Mouse (Mus musculus) brain, adult 2 months (tissue): ENCODE data around the gene Slc35a5.

Experiments
- DNase-seq: peaks from one replicate; pipeline ENCODE4 v3.0.0; 2011; ENCODE audit warnings: low read depth, low spot score

The Slc35a5 gene

DNA sequence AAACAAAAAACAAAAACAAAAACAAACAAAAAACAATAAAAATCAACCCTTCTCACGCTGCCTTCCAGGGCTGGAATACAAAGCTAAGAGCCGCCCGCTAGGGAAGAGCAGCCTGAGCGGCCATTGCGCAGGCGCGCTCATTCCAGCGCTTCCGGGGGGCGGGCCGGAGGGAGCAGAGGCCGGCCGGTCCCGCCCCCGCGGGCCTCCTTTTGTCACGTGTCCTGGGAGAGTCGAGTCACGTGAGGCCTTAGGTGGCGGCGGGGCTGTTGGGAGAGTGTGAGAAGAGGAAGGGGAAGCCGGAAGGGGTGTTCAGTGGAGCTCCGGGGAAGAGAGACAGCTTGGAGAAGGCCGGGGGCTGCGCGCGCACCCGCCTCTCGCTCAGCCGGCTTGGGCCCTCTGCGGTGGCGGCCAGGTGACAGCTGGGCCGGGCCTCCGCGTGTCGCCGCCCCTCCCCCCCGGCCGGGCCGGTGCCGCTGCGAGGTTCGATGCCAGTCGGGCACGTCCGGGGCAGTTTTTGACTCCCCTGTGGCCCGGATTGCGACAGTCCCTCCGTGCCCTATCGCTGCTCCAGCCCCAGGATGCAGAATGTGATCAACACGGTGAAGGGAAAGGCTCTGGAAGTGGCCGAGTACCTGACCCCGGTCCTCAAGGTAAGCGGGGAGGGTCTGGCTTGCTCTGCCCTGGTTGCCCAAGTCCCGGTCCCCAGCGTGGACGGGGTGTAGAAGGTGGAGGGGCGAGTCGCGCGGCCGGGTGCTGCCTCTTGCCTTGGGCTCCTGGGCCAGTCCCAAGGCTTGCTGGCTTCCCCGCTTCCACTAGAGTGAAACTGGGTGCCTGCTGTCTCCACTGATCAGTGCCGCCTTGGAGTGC, at the start of gene Slc35a5, which contains the start of gene Atg3:
Slc35a5 (minus strand) TSS at position 185 of the 867 bp plus-strand sequence.
Atg3 (plus strand) TSS at position 264 of the 867 bp plus-strand sequence.
- DNase-seq, result peak; percentile 98

DNA sequence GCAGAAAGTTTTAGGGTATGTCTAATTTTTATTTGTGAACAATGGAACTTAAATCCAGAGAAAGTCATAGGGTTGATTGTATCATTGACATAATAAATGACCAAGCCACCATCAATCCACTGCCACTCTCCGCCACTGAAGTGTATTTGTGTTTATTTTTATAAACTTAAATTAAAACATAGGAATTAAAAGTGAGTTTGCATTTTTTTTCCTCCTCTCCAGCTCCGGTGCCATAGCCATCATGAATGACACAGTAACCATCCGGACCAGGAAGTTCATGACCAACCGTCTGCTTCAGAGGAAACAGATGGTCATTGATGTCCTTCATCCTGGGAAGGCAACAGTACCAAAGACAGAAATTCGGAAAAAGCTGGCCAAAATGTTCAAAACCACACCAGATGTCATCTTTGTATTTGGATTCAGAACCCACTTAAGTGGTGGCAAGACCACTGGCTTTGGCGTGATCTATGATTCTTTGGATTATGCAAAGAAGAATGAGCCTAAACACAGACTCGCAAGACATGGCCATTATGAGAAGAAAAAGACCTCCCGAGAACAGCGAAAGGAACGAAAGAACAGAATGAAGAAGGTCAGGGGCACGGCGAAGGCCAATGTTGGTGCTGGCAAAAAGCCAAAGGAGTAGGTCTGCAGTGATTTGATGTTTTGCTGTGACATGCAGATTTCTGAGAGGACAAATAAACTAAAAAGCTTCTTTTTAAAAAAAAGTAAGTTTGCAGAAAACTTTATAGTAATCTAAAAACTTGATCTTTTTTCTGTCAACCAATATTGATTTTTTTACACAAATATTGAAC, 46.6 kb upstream of the Slc35a5 start:
- peak; percentile 21 for DNase-seq

DNA sequence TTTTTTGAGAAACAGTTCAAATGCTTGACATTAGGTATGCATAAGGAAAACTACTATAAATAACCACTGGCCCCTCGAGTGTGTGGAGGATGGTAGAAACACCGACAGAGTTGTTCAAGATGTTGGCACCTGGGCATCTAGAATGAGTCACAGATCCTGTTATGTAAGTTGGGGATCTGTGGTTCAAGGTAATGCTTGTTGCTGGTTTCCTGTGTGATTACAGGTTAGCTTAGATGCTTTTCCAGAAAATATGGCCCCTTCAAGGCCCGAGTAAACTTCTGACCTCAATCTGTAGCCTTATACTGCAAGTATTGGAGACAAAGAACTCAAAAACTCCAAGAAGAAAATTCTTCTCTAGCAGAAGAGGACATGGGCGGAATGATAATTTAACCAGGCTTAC, 45.9 kb upstream of the Slc35a5 start:
- no peak for DNase-seq

DNA sequence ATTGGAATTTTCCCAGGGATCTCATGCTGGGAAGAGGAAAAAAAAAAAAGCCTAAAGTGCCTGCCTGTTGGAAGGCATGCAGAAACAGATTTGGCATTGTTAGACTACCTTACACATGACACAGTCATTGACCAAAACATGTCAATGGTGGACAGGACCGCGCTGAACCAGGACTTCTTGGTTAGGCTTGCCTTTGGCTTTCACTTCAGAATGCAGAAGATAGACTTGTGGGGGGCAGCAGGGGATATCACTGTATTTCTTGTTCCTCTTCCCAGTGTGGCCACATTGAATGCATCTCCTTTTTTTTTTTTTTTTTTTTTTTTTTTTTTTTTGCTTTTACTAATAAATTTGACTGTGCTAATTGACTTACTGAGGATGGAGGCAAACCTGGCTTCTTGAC, 42.9 kb upstream of the Slc35a5 start:
- peak; percentile 47 for DNase-seq

DNA sequence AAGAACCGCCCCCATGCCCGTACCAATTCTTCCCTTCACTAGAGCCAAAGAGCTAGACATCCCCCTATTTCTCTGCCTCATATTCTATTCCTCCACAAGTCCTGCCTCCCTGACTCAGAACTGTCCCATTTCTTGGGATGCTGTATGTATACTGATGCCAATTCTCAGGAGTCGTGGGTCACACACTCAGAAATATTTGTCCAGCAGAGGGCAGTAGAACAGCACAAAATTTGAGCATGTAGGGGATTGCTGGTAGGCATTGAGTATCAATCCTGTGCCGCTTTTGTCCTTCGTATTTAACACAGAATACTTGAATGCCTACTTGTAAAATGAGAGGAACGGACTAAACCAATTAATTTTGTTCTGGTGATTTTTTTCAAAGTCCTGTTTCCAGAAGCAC, 38.3 kb upstream of the Slc35a5 start:
- DNase-seq, result peak; percentile 90

DNA sequence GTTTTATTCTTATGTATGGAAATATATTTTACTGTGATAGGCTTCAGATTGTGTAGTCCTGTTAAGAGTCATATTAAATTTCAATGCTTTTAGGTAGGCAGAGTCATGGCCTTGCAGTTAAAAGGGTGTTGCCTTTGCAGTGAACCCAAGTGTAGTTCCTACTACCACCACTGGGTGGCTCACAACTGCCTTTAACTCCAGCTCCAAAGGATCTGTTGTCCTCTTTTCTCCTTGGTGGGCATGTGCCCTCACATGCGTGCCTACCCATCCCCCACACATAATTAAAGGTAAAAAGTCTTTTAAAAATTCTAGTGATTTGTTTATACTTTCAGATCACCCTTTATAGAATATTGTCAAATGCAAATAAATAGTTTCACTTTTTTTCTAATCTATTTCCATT, 34.1 kb upstream of the Slc35a5 start:
- DNase-seq, result peak; percentile 91

DNA sequence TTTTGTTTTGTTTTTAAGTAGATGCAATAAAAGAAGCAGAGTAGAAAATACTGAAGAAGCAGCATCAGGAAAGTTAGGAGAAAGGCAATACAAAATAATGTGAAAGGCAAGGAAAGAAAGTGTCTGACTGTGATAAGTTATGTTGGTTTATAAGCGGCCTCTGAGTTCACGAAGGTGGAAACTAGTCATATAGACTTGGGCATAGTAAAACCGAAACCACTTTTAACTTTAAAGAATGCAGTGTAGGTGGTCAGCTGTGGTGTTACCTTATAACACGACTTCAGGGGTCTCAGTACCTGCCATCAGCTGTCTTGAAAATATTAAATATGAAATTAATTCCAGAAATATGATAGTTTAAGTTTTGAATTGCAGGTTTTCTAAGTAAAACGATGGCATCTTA, 23.3 kb upstream of the Slc35a5 start:
- DNase-seq, result no peak

DNA sequence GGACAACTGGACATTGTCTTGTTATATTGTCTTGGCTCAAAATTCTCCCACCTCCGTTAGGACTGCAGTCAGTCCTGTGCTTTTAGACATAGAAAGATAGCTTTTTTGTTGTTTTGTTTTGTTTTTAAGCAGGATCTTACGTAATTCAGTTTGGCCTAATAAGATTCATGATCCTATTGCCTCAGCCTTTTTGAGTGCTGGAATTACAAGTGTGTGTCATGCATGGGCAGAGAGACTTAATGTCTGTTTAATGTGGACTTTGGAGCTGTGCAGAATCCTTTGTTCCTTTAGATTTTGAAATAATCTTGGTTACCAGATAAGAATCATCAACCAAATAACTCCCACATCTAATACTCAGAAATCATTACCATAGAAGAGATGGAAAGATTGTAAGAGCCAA, 20.0 kb upstream of the Slc35a5 start:
- DNase-seq, result no peak

DNA sequence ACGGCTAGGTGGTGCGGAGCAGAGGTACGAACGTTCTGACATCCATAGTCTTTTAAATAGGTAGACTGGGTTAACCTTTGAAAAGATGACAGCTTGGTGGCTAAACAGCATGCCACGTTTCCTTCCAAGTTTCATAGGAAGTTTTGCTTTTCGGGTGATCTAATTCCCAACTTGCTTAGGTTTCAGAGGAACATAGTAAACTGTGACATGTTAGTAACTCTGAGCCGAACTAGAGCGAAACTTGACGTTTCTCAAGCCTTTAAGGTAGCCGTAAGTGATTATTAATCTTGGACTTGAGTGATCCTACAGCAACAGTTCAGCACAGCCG, 847 bp upstream of the Slc35a5 start:
- DNase-seq, result no peak

DNA sequence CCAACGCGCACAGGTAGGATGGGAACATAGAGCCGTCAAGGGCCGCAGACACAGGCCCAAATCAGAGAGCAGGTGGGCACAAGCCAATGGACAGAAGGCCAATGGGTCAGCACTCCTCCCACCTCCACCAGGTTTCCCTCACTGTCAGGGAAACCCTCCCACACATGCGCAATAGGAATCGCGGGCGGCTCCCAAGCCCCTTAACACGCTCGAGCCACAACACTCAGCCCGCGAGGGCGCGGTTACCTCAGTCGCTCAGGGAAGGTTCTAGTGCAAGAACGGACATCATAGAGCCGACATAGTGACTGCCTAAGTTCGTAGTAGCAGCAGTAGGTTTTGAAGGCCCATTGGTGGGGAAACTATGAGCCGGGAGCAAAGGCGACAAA, 377 bp downstream of the Slc35a5 start:
- DNase-seq, result peak; percentile 87

DNA sequence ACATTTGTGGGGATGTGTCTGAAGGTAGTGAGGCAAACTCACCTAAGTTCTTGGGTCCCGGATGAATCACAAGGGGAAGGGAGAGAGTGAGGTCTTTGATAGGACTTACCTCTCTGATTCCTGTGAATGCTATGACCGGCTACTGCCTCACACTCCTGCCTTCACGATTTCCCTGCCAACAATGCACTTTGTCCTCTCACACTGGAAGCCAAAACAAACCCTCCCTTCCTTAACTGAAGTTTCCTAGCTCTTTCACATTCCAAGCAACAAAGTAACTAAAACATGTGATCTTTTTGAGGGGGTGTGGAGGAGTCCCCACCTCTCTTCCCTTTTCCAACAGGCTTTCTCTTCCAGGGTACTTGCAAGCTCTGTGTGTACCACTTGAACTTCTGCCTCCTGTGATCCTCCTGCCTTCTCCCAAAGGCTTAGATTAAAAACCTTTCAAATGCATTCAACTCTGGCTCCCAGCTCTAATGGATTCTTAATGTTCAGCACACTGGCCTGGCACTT, 3.7 kb downstream of the Slc35a5 start:
- no peak for DNase-seq

DNA sequence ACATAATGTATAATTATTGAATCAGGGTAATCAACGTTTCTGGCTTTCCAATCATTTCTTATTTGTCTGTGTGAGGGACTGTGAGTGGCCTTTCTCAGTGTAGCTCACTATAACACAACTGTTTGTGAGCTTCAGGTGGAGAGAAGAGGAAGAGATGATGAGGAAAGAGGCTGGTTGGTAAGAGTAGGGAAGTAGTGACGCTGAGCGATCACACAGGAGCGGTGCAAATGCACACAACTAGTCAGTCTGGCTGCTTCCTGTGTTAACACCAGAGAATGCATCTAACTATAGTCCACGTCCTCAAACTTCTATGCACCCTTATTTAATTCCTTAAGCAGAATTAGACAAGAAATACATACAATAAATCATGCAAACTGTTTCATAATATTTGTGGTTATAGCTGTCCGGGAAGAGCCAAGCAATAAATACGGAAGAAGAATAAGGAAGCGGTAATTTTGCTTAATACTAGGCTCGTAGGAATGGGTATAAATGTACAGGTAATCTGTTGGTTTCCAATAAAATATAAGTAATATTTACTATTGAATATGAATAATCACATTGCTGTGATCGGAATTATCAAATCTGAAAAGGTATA, 9.9 kb downstream of the Slc35a5 start:
- DNase-seq, result no peak

DNA sequence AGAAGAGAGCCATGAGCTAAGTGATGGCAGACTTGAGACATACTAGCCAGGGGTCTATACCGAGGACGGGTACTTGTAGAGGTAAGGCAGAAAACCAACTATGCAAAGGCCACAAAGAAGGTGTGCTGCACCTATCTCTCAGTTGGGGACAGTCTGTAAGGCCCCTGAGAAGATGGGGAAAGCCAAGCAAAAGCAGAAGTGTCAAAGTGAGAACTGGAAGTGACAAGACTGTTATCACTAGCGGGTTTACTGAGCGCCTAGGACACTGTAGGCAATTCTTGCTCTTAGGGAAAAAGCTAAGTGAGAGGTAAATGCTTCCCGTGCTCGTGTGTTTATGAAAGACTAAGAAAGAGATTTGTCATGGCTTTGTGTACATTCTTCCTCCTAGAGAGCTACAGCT, 13.4 kb downstream of the Slc35a5 start:
- DNase-seq, result no peak

DNA sequence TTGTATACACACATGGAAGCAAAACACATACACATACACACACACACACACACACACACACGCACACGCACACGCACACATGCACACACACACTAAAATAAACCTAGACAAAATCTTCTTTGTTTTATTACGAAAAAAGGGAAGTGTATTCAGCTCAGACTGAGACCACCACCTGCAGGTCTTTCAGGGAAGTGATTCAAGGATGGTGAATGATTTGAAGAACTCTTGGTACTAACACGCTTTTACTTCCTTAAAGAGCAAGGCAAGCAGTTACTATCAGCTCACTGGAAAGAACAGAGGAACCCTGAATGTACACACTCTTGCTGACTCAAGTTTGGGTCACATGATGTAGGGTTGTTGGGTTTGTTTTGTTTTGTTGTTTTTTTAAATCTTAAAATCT, 15.9 kb downstream of the Slc35a5 start:
- DNase-seq, result peak; percentile 12

DNA sequence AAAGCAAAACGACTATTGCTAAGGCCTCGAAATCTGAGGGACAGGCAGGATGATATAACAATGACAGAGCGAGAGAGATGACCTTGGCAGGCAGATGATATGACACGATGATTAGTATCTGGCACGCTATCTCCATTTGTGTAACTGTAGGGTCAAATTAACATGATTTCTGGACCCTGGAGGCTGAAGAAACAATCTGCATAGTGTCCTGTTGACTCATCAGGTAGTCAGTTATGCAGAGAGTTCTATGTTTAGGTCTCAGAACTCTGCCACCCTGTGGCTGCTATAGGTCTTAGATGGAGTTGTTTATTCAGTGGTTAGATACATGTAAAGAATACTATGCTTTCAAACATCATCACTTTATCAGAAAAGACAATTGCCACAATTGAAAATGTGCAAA, 16.8 kb downstream of the Slc35a5 start:
- peak; percentile 43 for DNase-seq

DNA sequence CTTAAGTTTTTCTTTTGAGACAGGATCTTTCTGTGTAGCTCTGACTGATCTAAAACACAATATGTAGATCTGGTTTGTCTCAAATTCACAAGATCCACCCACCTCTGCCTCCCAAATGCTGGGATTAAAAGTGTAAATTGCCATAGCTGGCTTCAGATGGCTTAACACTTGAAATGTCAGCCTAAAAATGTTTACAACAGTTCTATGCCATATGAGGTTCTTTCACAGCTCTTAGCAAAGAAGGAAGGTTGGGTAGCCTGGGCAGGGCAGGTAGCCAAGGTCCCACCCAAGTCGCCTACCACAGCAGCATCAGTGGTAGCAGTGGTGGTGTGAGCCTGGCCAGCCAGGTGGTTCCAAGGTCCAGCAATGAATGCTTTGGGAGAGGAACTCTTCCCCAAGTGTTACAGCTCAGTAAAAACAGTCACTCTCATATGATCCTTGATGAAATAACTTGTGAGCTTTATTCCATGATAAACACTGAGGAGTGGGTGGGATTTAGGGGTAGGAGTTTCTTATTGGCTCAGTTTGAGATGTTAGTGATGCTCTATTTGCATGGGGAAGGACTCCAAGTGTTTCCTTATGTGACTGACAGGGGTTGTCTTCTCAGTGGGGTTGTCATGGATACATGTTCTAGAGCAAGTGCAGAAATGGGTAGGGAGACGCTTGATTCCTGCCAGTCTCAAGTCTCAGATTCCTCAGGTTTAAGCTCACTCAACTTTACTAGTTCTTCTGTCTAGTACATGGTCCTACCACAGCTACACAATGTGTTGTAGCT, 30.4 kb downstream of the Slc35a5 start:
- DNase-seq, result peak; percentile 87

DNA sequence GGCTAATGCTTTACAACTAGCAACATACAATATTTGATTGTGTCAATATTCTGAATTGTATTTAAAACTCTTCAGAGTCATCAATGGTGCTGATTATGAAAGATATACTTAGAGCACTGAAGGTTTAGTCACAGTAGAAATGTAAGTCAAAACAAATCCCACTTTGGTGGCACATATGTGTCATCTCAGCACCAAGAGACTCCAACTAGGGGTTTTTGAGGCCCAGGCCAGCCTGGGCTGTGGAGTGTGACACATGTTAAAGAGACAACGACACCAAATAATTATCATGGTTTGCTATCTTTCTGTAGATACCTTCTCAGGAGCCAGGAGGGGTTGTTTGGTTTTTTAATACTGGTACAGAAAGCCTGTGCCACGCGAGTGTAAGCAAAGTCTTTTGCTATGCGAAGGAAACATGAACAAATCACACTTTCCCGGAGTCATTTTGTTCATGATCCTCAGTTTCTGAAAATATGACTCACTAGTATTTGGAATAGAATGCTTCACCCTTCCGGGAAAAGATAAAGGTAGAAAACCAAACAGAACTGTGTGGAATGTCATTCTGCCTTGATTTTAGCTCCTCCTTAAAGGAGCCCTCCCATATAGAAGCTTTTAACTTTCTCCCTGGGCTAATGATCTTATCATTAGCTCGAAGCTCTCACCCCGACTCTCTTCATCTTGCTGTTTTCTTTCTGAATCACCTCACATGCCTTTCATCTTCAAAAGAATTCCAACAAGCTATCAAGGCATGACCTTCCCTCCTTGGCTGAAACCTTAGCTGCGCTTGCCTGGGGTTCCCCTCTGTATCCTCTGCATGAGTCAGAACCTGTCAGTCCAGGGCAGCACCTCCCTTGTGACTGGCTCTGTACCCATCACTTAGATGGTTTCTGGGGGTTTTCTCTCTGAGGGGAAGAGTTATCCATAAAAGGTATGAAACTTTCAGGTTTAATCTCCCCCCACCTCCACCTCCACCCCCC, 34.0 kb downstream of the Slc35a5 start:
- DNase-seq, result no peak

DNA sequence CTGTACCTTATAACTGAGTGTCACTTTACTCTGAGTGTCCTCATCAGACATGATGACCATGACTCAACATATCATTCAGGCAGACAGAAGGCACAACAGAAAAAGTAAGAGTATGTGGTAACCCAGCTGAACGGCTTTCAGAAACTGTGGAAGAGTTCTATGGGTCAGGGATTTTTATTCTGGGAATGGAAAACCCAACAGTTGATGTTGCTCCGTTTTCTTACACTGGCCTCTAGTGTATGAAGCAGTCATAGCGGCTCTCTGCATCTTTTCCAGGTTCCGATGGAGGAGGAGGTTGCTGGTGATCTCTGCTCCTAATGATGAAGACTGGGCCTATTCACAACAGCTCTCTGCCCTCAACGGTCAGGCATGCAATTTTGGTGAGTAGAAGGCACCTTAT, 35.9 kb downstream of the Slc35a5 start:
- peak; percentile 34 for DNase-seq

DNA sequence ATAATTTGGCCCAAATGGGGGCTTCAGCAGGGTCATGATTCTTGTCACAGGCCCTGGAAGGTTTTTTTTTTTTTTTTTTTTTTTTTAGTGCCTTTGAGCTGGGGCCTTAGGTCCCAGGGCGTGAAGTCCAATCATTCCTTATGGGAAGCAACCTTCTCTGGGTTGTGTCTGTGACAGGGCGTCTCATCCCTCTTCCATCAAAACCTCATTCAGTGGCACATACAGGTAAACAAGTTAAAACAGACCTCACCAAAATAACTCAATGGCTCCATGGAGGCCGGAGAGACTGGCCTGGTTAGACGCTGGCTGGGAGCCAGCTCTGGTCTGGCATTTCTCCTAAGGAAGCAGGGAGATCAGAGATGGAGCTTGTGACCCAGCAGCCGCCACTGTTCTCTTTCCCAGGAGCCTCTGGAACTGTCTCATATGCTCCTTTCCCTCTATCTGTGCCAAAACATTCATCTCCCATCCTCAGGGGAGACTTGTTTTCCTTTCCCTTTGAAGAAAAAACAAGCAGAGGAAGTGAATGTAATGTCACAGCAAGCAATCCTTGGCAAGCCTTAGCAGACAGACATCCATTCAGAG, 37.6 kb downstream of the Slc35a5 start:
- DNase-seq, result peak; percentile 58

DNA sequence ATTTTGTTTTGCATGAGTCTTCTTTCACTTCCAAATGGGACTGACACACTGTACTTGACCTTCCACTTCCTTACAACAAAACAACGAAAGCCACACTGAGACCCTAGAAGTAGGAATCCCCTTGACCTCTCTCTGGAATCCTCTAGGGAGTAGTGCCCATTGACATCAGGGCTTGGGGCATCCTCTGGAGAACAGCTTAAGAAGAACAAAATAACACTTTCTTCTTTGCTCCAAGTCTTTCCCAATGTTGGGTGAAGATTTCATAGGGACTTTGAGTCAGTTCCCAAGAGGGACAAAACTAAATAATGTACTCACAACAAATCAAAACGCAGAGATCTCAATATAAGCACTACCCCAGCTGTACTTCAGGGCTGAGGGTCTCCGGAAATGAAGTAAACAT, 39.7 kb downstream of the Slc35a5 start:
- DNase-seq, result no peak
